Mouse (Mus musculus): ENCODE measurements around the gene Olfr354.

Olfr354 gene

DNA sequence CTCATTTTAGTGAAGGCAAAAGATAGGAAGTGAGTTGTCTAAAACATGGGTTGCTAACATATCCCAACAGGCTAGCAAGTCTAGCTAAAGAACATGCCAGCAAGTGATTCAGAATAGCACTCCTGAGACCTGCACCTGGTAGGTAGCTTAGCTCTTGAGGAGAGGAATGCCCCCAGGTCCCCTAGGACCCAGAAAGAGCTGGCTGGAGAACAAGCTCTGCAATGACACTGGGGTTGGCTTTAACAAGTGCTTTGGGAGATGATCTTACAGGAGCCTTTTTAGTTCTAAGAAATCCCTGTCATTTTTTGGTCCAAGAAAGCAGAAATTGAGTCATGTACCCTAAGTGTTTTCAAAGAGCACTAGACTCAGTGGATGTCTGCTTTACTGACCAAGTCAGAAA, at the start of gene Olfr354:
Gene Olfr354 (plus strand): TSS at position 301 of the 400 bp plus-strand sequence.
- no peak for DNase-seq

DNA sequence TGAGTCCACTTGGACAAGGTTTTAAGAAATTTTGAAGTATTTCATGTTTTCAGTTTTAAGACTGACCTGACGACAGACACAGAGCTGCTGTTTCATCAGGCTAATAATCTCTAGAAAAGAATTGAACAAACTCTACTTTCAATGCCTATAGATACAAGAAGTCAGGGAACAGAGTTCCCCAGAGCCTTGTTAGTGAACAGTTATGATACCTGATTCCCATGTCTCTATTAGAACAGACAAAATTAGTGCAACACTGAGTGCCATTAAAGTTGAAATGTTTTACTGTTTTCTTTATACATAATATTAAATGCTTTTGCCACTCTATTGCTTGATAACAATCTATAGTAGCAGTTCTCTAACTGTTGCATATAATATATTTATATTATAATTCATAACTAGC, 42.9 kb upstream of the Olfr354 start, which contains the start of gene Olfr351:
Gene Olfr351 (minus strand): TSS at position 101 of the 400 bp plus-strand sequence.
- no peak for DNase-seq

DNA sequence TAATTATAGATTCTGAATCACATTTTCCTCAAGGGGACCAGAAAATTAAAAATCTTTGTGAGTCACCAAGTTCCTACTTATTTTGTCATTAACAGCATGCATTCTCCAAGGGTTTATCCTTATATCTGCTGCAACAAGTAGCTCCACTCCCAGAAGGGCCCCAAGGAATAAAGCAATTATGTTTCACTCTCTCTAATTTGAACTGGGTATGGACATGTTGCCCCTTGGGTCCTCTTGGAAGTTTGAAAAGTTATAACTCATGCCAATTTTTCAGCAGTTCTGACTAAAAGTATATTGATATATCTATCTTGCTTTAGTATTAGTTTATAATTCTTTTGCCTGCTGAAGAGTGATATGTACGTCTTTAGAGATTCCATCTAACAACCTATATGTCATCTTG, 37.3 kb upstream of the Olfr354 start, which contains the start of gene Olfr352:
Gene Olfr352 (plus strand): TSS at position 301 of the 400 bp plus-strand sequence.
- no peak for DNase-seq

DNA sequence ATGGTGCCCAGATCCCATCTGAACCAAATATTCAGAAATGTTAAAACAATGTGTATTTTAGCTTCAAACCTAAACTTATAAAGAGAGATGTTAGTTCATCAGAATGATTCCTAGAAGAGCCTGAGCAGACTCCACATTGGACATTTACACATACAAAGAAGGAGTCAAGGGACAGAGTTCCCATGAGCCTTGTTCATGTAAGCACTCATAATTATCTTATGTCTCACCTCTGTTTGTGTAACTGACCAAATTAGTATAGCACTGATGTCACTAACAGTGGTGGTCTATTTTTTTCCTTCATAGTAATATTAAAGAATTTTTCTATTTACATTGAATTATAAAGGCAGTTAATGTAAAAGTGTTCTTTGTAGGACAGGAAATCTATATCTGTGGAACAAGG, 12.6 kb upstream of the Olfr354 start, which contains the start of gene Olfr353:
Gene Olfr353 (minus strand): TSS at position 101 of the 400 bp plus-strand sequence.
- no peak for DNase-seq

DNA sequence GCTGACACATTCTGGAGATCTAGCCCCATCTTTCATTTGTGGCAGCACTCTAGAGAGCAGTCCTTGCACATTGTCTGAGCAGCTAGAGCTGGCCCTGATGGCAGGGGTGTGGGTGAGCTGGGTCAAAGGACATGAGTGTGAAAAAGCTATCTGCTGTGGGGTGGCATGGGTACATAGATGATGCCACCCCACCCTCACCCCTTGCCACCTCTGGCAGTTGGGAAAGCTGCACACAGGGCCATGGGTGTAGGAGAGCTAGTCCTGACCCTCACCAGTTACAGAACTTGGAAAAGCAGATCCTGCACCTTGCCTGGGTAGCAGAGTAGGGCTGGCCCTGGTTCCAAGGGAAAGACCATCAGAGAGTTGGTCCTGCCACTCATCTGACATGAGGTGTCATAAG, 8.4 kb upstream of the Olfr354 start:
- DNase-seq = no peak

DNA sequence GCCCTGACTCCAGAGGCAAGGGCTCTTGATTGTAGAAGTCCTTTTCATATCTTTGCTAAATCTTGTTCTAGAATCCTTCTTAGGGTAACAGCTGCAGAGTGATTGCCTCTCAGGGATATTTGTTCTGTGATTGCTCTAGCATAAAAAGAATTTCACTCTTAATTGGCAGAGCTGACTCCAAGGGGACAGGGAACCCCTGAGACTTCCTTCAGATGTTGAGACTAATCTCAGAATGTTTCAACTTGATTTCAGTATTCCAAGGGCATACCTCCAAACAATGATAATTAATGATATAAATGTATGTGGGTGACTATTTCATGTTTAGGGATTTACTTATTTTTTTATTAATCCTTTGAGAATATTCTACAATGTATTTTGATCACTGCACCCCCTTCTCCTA, 23.3 kb downstream of the Olfr354 start, which contains the start of gene Olfr355:
Gene Olfr355 (minus strand): TSS at position 101 of the 400 bp plus-strand sequence.
- no peak for DNase-seq

DNA sequence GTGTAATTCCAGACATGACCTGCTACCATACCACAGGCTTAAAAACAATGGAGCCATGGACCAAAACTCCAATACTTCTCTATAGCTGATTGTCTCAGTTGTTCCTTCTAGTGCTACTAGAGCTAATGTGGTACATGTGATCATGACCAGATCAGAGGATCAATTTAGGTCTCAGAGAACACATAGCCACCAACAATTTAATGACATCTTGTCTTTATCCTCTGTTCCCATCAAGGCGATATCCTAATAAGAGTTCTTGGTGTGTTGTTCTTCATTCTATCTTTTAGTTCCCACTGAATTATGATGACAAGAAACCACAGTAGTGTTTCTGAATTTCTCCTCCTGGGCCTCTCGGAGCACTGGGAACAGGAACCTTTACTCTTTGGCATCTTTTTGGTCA, 31.3 kb downstream of the Olfr354 start, which contains the start of gene Olfr356:
Gene Olfr356 (plus strand): TSS at position 301 of the 400 bp plus-strand sequence.
- no peak for DNase-seq
